Mouse (Mus musculus): ENCODE results near the gene Limk2.
A peak's percentile ranks its signal among the peaks of the same experiment; 100 is the strongest.

Gene Limk2

GRCm38 (mm10) chr11:3408131-3408996, 625 bp downstream of the Limk2 start:
- no peak for DNase-seq

- no peak for DNase-seq
Measured at GRCm38 (mm10) chr11:3404287-3405047, 4.5 kb downstream of the Limk2 start.

- DNase-seq, result no peak
Measured at GRCm38 (mm10) chr11:3403024-3403423, 6.0 kb downstream of the Limk2 start.

- DNase-seq, result no peak
Measured at GRCm38 (mm10) chr11:3398318-3398717, 10.7 kb downstream of the Limk2 start.

GRCm38 (mm10) chr11:3396562-3396961, 12.4 kb downstream of the Limk2 start:
- no peak for DNase-seq

GRCm38 (mm10) chr11:3396091-3396490, 12.9 kb downstream of the Limk2 start:
- no peak for DNase-seq

GRCm38 (mm10) chr11:3394520-3394919, 14.5 kb downstream of the Limk2 start:
- no peak for DNase-seq

- DNase-seq, result no peak
Measured at GRCm38 (mm10) chr11:3392526-3392925, 16.5 kb downstream of the Limk2 start.

GRCm38 (mm10) chr11:3390789-3391188, 18.2 kb downstream of the Limk2 start:
- no peak for DNase-seq

- peak; percentile 46 for DNase-seq
Measured at GRCm38 (mm10) chr11:3389996-3390395, 19.0 kb downstream of the Limk2 start.

GRCm38 (mm10) chr11:3387482-3388196, 21.4 kb downstream of the Limk2 start:
- DNase-seq, result no peak

GRCm38 (mm10) chr11:3386941-3387368, 22.0 kb downstream of the Limk2 start:
- DNase-seq, result peak; percentile 85

GRCm38 (mm10) chr11:3382602-3383594, 26.1 kb downstream of the Limk2 start:
- no peak for DNase-seq

- no peak for DNase-seq
Measured at GRCm38 (mm10) chr11:3381148-3381814, 27.7 kb downstream of the Limk2 start.

- no peak for DNase-seq
Measured at GRCm38 (mm10) chr11:3379427-3379826, 29.6 kb downstream of the Limk2 start.

GRCm38 (mm10) chr11:3374741-3375140, 34.2 kb downstream of the Limk2 start:
- no peak for DNase-seq

- no peak for DNase-seq
Measured at GRCm38 (mm10) chr11:3374293-3374645, 34.7 kb downstream of the Limk2 start.

GRCm38 (mm10) chr11:3373591-3374292, 35.2 kb downstream of the Limk2 start:
- DNase-seq, result no peak

GRCm38 (mm10) chr11:3371599-3372295, 37.2 kb downstream of the Limk2 start:
- no peak for DNase-seq

- peak; percentile 88 for DNase-seq
Measured at GRCm38 (mm10) chr11:3370928-3371598, 37.9 kb downstream of the Limk2 start.
